Mouse (Mus musculus): ENCODE results near the gene Agmat. TPM values are rescaled to one million over a fixed set of nuclear protein-coding genes. Genes with fewer than 3 reads are reported as not detected.

Gene Agmat
- polyA plus RNA-seq, 1 experiment = 2.7 TPM

DNA sequence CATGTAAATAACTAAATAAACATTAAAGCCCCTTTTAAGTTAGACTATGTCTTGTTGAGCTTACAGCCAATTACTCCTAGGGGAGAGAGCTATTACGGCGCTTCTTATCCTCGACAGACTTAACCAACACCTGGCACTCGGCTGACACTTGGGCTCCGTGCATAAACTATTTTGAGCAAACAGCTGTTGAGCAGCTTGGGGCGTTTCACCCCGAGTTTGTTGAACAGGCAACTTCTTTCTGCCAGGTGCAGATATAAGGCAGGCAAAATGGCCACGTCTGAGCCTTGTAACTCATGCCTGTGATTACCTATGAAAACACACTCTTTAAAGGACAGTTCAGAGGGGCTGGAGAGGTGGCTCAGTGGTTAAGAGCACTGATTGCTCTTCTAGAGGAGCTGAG is 8.5 kb upstream of the Agmat start:
- Histone ChIP-seq H3K4me3 (replicated peaks; ENCODE audit: insufficient read depth, low read depth, low read length) (no peak overlapping the region), H3K27me3 (ENCODE audit: control insufficient read depth, insufficient read depth, low read length) (no peaks in the 10 kb centered on the region), H3K4me1 (ENCODE audit: control insufficient read depth, insufficient read depth, low read length) (no peaks in the 10 kb centered on the region; the same call in 1 of the 2 replicates), H3K27ac (ENCODE audit: insufficient read depth, low read length) (no peak overlapping the region)
- 63% methylated on average over 8 of the region's 8 CpGs for WGBS
- no peak for DNase-seq
- TF ChIP-seq CTCF (IDR thresholded peaks at IDR 0.05; ENCODE audit: borderline replicate concordance, insufficient read depth, low read depth, low read length) (no peak), POLR2A (IDR thresholded peaks at IDR 0.05; ENCODE audit: borderline replicate concordance, insufficient read depth, low read length) (no peak)

DNA sequence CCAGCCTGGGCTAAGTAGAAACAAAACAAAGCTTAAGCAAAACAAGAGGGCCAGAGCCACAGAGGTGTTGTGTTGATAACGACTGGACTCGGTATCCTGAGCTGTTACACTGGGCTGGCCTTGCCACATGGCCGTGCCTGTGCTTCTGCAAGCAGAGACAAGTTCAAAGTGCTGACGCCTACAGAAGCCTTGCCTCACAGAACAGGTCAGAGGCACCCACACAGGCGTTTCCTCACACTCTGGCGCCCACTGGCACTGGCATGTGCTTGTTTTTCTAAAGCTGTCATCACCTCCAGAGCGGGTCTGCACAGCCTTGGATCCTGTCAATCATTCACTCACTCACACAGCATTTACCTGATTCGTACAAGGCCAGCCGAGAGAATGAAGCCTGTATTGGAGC is 4.6 kb upstream of the Agmat start:
- DNase-seq = no peak
- TF ChIP-seq POLR2A (IDR thresholded peaks at IDR 0.05; ENCODE audit: borderline replicate concordance, insufficient read depth, low read length) (no peak), CTCF (IDR thresholded peaks at IDR 0.05; ENCODE audit: borderline replicate concordance, insufficient read depth, low read depth, low read length) (no peak)
- no peak overlapping the region for H3K4me3 ChIP-seq (replicated peaks; ENCODE audit: insufficient read depth, low read depth, low read length)
- WGBS = 72% methylated on average over 9 of the region's 9 CpGs
- H3K27ac ChIP-seq (ENCODE audit: insufficient read depth, low read length) = no peak overlapping the region
- H3K27me3 ChIP-seq (ENCODE audit: control insufficient read depth, insufficient read depth, low read length) = no peaks in the 10 kb centered on the region
- H3K4me1 ChIP-seq (ENCODE audit: control insufficient read depth, insufficient read depth, low read length) = no peaks in the 10 kb centered on the region

DNA sequence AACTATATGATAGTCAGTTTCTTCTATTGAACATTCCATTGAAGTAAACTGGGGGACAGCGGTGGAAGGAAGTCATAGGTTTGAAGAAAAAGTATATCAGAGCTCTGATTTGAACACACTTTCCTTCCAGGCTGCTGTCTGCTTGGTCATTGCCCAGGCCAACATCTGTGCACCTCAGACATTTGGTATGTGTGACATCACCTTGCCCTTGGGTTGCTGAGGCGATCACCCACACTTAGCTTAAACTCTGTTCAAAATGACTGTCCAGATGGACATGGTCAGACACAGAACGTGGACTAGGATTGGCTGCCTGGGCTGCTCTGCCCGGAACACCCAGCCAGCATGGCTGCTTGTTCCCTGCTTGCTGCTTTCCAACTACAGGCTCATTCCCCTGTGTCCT is 4.1 kb upstream of the Agmat start:
- no peaks in the 10 kb centered on the region for H3K4me1 ChIP-seq (ENCODE audit: control insufficient read depth, insufficient read depth, low read length)
- 85% methylated on average over 4 of the region's 4 CpGs for WGBS
- no peak for TF ChIP-seq POLR2A (IDR thresholded peaks at IDR 0.05; ENCODE audit: borderline replicate concordance, insufficient read depth, low read length)
- TF ChIP-seq CTCF (IDR thresholded peaks at IDR 0.05; ENCODE audit: borderline replicate concordance, insufficient read depth, low read depth, low read length) = no peak

GRCm38 (mm10) chr4:141749557-141749956 is 3.1 kb downstream of the Agmat start:
- TF ChIP-seq CTCF (IDR thresholded peaks at IDR 0.05; ENCODE audit: borderline replicate concordance, insufficient read depth, low read depth, low read length) = no peak
- no peak for TF ChIP-seq POLR2A (IDR thresholded peaks at IDR 0.05; ENCODE audit: borderline replicate concordance, insufficient read depth, low read length)
- Histone ChIP-seq H3K4me3 (replicated peaks; ENCODE audit: insufficient read depth, low read depth, low read length) (no peak overlapping the region), H3K4me1 (ENCODE audit: control insufficient read depth, insufficient read depth, low read length) (no peaks in the 10 kb centered on the region), H3K27ac (ENCODE audit: insufficient read depth, low read length) (no peak overlapping the region), H3K27me3 (ENCODE audit: control insufficient read depth, insufficient read depth, low read length) (no peaks in the 10 kb centered on the region)
- no peak for DNase-seq
- 27% methylated on average over 11 of the region's 11 CpGs for WGBS

More for the DNA sequence above, 4.1 kb upstream of the Agmat start:
- DNase-seq = no peak
- Histone ChIP-seq H3K4me3 (replicated peaks; ENCODE audit: insufficient read depth, low read depth, low read length) (no peak overlapping the region), H3K27me3 (ENCODE audit: control insufficient read depth, insufficient read depth, low read length) (no peaks in the 10 kb centered on the region), H3K27ac (ENCODE audit: insufficient read depth, low read length) (no peak overlapping the region)

GRCm38 (mm10) chr4:141750826-141751225 is 4.4 kb downstream of the Agmat start:
- no peak overlapping the region for H3K27ac ChIP-seq (ENCODE audit: insufficient read depth, low read length)
- no peaks in the 10 kb centered on the region for H3K4me1 ChIP-seq (ENCODE audit: control insufficient read depth, insufficient read depth, low read length)
- H3K4me3 ChIP-seq (replicated peaks; ENCODE audit: insufficient read depth, low read depth, low read length) = no peak overlapping the region
- no peaks in the 10 kb centered on the region for H3K27me3 ChIP-seq (ENCODE audit: control insufficient read depth, insufficient read depth, low read length)
- TF ChIP-seq CTCF (IDR thresholded peaks at IDR 0.05; ENCODE audit: borderline replicate concordance, insufficient read depth, low read depth, low read length) (no peak), POLR2A (IDR thresholded peaks at IDR 0.05; ENCODE audit: borderline replicate concordance, insufficient read depth, low read length) (no peak)
- WGBS = 70% methylated on average over 3 of the region's 3 CpGs
- no peak for DNase-seq

DNA sequence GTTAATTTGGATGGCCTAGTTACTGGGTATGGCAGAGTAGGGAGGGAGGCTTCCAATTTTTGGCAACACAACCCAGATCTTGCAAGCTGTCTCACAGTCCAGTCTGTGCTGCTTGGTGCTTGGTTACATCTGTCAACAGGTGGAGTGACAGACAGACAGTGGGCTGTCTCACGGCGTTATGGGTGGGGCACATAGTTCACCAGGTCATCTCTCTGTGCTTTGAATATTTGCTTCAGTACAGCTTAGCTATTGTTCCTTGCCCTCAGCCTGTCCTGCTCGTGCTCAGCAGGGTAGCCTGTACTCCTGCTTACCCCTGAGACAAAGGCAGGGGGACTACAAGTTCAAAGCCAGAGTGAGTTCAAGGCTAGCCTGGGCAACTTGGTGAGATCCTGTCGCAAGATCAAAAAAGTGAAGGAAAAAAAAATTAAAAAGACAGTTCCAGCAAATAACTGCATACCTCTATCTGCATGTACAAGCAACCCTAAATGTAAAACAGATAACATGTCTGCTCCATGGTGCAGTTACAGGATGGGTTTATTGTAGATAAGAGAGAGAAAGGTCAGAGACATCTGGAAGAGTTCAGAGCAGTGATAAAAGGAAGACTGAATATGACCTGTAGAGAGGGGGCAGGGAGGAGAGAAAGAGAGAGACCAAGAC is 5.1 kb downstream of the Agmat start:
- WGBS = 41% methylated on average over 4 of the region's 4 CpGs
- H3K27me3 ChIP-seq (ENCODE audit: control insufficient read depth, insufficient read depth, low read length) = no peaks in the 10 kb centered on the region
- H3K27ac ChIP-seq (ENCODE audit: insufficient read depth, low read length) = no peak overlapping the region
- no peaks in the 10 kb centered on the region for H3K4me1 ChIP-seq (ENCODE audit: control insufficient read depth, insufficient read depth, low read length)
- no peak overlapping the region for H3K4me3 ChIP-seq (replicated peaks; ENCODE audit: insufficient read depth, low read depth, low read length)
- TF ChIP-seq CTCF (IDR thresholded peaks at IDR 0.05; ENCODE audit: borderline replicate concordance, insufficient read depth, low read depth, low read length) = no peak
- no peak for TF ChIP-seq POLR2A (IDR thresholded peaks at IDR 0.05; ENCODE audit: borderline replicate concordance, insufficient read depth, low read length)
- no peak for DNase-seq

DNA sequence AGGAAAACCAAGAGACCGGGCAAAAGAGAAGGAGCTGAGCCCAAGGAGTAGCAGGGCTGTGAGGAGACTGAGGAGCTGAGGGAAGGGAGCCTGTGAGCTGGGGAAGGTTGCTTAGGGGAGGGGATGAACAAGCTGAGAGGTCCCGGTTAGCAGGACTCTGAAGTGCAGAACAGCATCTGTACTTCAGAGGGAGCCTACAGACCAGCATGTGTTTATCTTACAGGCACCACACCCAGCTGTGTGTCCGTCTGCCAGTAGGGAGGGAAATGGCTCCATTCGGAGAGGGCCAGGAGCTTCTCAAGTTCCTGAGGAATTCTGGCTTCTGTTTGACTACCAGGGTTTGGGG is 5.6 kb downstream of the Agmat start:
- DNase-seq = no peak
- Histone ChIP-seq H3K27ac (ENCODE audit: insufficient read depth, low read length) (peak overlapping the region; percentile 21; the same call in 1 of the 2 replicates), H3K4me1 (ENCODE audit: control insufficient read depth, insufficient read depth, low read length) (no peaks in the 10 kb centered on the region), H3K27me3 (ENCODE audit: control insufficient read depth, insufficient read depth, low read length) (no peaks in the 10 kb centered on the region), H3K4me3 (replicated peaks; ENCODE audit: insufficient read depth, low read depth, low read length) (no peak overlapping the region)
- 19% methylated on average over 4 of the region's 4 CpGs for WGBS
- no peak for TF ChIP-seq CTCF (IDR thresholded peaks at IDR 0.05; ENCODE audit: borderline replicate concordance, insufficient read depth, low read depth, low read length)
- TF ChIP-seq POLR2A (IDR thresholded peaks at IDR 0.05; ENCODE audit: borderline replicate concordance, insufficient read depth, low read length) = no peak

- 80% methylated on average over 19 of the region's 19 CpGs for WGBS
These were observed 9.0 kb downstream of the Agmat start for GRCm38 (mm10) chr4:141755375-141755930.

More at GRCm38 (mm10) chr4:141755375-141755930, 9.0 kb downstream of the Agmat start:
- Histone ChIP-seq H3K4me1 (ENCODE audit: control insufficient read depth, insufficient read depth, low read length) (no peaks in the 10 kb centered on the region), H3K4me3 (replicated peaks; ENCODE audit: insufficient read depth, low read depth, low read length) (no peak overlapping the region), H3K27me3 (ENCODE audit: control insufficient read depth, insufficient read depth, low read length) (no peaks in the 10 kb centered on the region), H3K27ac (ENCODE audit: insufficient read depth, low read length) (no peak overlapping the region)
- no peak for TF ChIP-seq POLR2A (IDR thresholded peaks at IDR 0.05; ENCODE audit: borderline replicate concordance, insufficient read depth, low read length)
- TF ChIP-seq CTCF (IDR thresholded peaks at IDR 0.05; ENCODE audit: borderline replicate concordance, insufficient read depth, low read depth, low read length) = no peak
- no peak for DNase-seq
